Mouse (Mus musculus): ENCODE measurements at regions not wholly inside any gene's neighbourhood (a gene's known extent, or its start where the extent isn't known, plus 50 kb on each side); places are given as distances from the start of the nearest gene placed in this dataset.
A peak's percentile ranks its signal among the peaks of the same experiment; 100 is the strongest.

GRCm38 (mm10) chr15:60649252-60649651 is 204.3 kb downstream of the Fam84b start:
- WGBS: 86% methylated on average over 2 of the region's 2 CpGs
- H3K27ac ChIP-seq (ENCODE audit: low read depth, low read length): no peak overlapping the region

GRCm38 (mm10) chr15:60641770-60642169 is 211.8 kb downstream of the Fam84b start:
- no peak overlapping the region for H3K4me2 ChIP-seq (ENCODE audit: low read length)
- no peak overlapping the region for H3K27ac ChIP-seq (ENCODE audit: low read depth, low read length)
- H3K36me3 ChIP-seq (ENCODE audit: control insufficient read depth, insufficient read depth, low read length): no peaks in the 10 kb centered on the region
- no peaks in the 10 kb centered on the region for H3K4me1 ChIP-seq (ENCODE audit: control insufficient read depth, insufficient read depth, low read depth, low read length)
- H3K4me3 ChIP-seq (ENCODE audit: low read length): no peak overlapping the region
- no peaks in the 10 kb centered on the region for H3K9me3 ChIP-seq (ENCODE audit: control insufficient read depth, low read length)
- no peaks in the 10 kb centered on the region for H3K27me3 ChIP-seq (replicated peaks; ENCODE audit: control insufficient read depth, insufficient read depth, low read length)
- no peak overlapping the region for H3K9ac ChIP-seq (ENCODE audit: low read depth, low read length)
- WGBS: 88% methylated on average over 1 of the region's 1 CpGs
- no peak for ATAC-seq

More at GRCm38 (mm10) chr15:60649252-60649651, 204.3 kb downstream of the Fam84b start:
- H3K36me3 ChIP-seq (ENCODE audit: control insufficient read depth, insufficient read depth, low read length): no peaks in the 10 kb centered on the region
- no peak overlapping the region for H3K4me3 ChIP-seq (ENCODE audit: low read length)
- no peak for ATAC-seq
- no peaks in the 10 kb centered on the region for H3K27me3 ChIP-seq (replicated peaks; ENCODE audit: control insufficient read depth, insufficient read depth, low read length)
- no peak overlapping the region for H3K9ac ChIP-seq (ENCODE audit: low read depth, low read length)
- no peak overlapping the region for H3K4me2 ChIP-seq (ENCODE audit: low read length)
- no peaks in the 10 kb centered on the region for H3K9me3 ChIP-seq (ENCODE audit: control insufficient read depth, low read length)
- no peaks in the 10 kb centered on the region for H3K4me1 ChIP-seq (ENCODE audit: control insufficient read depth, insufficient read depth, low read depth, low read length)

GRCm38 (mm10) chr15:60633457-60633850 is 220.1 kb downstream of the Fam84b start:
- peak; percentile 28; the same call in 1 of the 2 replicates for ATAC-seq
- H3K27ac ChIP-seq (ENCODE audit: low read depth, low read length): no peak overlapping the region; the same call in 1 of the 2 replicates

GRCm38 (mm10) chr15:60632789-60633456 is 220.7 kb downstream of the Fam84b start:
- Histone ChIP-seq H3K9ac (ENCODE audit: low read depth, low read length) (no peak overlapping the region), H3K27ac (ENCODE audit: low read depth, low read length) (no peak overlapping the region; the same call in 1 of the 2 replicates), H3K9me3 (ENCODE audit: control insufficient read depth, low read length) (no peaks in the 10 kb centered on the region), H3K36me3 (ENCODE audit: control insufficient read depth, insufficient read depth, low read length) (no peaks in the 10 kb centered on the region), H3K27me3 (replicated peaks; ENCODE audit: control insufficient read depth, insufficient read depth, low read length) (no peaks in the 10 kb centered on the region), H3K4me3 (ENCODE audit: low read length) (no peak overlapping the region), H3K4me2 (ENCODE audit: low read length) (no peak overlapping the region), H3K4me1 (ENCODE audit: control insufficient read depth, insufficient read depth, low read depth, low read length) (no peaks in the 10 kb centered on the region; the same call in 1 of the 2 replicates)
- peak; percentile 83 for ATAC-seq
- 17% methylated on average over 4 of the region's 4 CpGs for WGBS

More at GRCm38 (mm10) chr15:60633457-60633850, 220.1 kb downstream of the Fam84b start:
- 17% methylated on average over 3 of the region's 3 CpGs for WGBS
- no peak overlapping the region for H3K4me2 ChIP-seq (ENCODE audit: low read length)
- no peak overlapping the region for H3K4me3 ChIP-seq (ENCODE audit: low read length)
- no peaks in the 10 kb centered on the region; the same call in 1 of the 2 replicates for H3K4me1 ChIP-seq (ENCODE audit: control insufficient read depth, insufficient read depth, low read depth, low read length)
- no peak overlapping the region for H3K9ac ChIP-seq (ENCODE audit: low read depth, low read length)
- H3K9me3 ChIP-seq (ENCODE audit: control insufficient read depth, low read length): no peaks in the 10 kb centered on the region
- H3K27me3 ChIP-seq (replicated peaks; ENCODE audit: control insufficient read depth, insufficient read depth, low read length): no peaks in the 10 kb centered on the region
- H3K36me3 ChIP-seq (ENCODE audit: control insufficient read depth, insufficient read depth, low read length): no peaks in the 10 kb centered on the region

DNA sequence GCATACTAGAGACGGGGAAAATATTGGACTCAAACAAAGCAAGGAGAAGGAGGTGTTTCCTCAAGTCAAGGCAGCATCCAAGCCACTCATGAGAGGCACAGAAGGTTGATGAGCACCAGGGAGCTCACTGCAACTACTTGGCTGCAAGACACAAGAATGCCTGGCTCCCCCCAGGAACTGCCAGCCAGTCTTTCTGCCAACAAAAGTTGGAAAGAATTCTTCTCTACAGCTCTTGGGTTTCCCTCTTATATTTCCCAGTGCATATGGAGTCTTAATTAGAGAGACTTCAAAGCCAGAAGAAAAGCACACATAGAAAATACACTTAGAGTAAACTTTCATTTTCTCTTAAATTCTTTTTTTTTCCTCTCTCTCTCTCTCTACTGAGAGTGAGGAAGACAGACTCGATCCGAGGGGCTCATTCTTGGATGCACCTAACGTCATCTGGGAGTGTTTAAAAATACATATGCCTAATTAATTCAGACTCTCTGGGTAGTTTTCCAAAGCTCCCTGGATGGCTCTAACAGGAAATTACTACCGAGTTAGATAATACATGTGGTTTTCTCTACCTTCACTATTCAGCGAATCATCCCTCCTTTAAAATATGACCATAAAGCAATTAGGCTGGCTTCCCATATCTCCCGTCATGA is 222.7 kb downstream of the Fam84b start:
- Histone ChIP-seq H3K9ac (ENCODE audit: low read depth, low read length) (no peak overlapping the region), H3K4me3 (ENCODE audit: low read length) (no peak overlapping the region), H3K27ac (ENCODE audit: low read depth, low read length) (no peak overlapping the region), H3K4me1 (ENCODE audit: control insufficient read depth, insufficient read depth, low read depth, low read length) (no peaks in the 10 kb centered on the region; the same call in 1 of the 2 replicates), H3K27me3 (replicated peaks; ENCODE audit: control insufficient read depth, insufficient read depth, low read length) (no peaks in the 10 kb centered on the region), H3K9me3 (ENCODE audit: control insufficient read depth, low read length) (no peaks in the 10 kb centered on the region), H3K36me3 (ENCODE audit: control insufficient read depth, insufficient read depth, low read length) (no peaks in the 10 kb centered on the region), H3K4me2 (ENCODE audit: low read length) (no peak overlapping the region)
- 66% methylated on average over 7 of the region's 7 CpGs for WGBS
- peak; percentile 28; the same call in 1 of the 2 replicates for ATAC-seq

- H3K27me3 ChIP-seq (replicated peaks; ENCODE audit: control insufficient read depth, insufficient read depth, low read length): no peaks in the 10 kb centered on the region
- H3K36me3 ChIP-seq (ENCODE audit: control insufficient read depth, insufficient read depth, low read length): no peaks in the 10 kb centered on the region
- no peak overlapping the region for H3K9ac ChIP-seq (ENCODE audit: low read depth, low read length)
- no peak for ATAC-seq
- H3K9me3 ChIP-seq (ENCODE audit: control insufficient read depth, low read length): no peaks in the 10 kb centered on the region
- H3K4me1 ChIP-seq (ENCODE audit: control insufficient read depth, insufficient read depth, low read depth, low read length): no peaks in the 10 kb centered on the region
- no peak overlapping the region for H3K4me3 ChIP-seq (ENCODE audit: low read length)
- H3K27ac ChIP-seq (ENCODE audit: low read depth, low read length): no peak overlapping the region
- WGBS: 88% methylated on average over 2 of the region's 2 CpGs
- H3K4me2 ChIP-seq (ENCODE audit: low read length): no peak overlapping the region
Measured at GRCm38 (mm10) chr15:60618801-60619200, 234.8 kb downstream of the Fam84b start.

DNA sequence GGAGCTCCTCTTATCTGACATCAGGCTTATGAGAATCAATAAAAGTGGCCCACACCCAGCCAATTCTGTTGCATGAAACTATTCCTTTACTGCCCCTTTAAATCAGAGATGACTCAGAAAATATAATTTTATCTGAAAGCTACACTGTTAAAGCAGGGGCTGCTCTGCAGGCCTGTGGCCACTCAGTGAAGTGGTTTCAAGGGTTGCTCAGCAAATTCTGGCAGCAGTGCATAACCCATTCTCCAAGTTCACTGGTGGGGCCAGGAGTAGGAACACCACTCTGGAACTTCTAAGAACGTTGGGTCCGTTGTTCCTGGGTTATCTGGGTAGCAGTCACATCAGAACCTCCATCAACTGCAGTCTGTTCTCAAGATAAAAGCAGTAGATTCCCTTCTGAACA is 236.2 kb downstream of the Fam84b start:
- Histone ChIP-seq H3K4me3 (ENCODE audit: low read length) (no peak overlapping the region), H3K4me2 (ENCODE audit: low read length) (no peak overlapping the region), H3K27ac (ENCODE audit: low read depth, low read length) (no peak overlapping the region), H3K4me1 (ENCODE audit: control insufficient read depth, insufficient read depth, low read depth, low read length) (no peaks in the 10 kb centered on the region), H3K27me3 (replicated peaks; ENCODE audit: control insufficient read depth, insufficient read depth, low read length) (no peaks in the 10 kb centered on the region), H3K9me3 (ENCODE audit: control insufficient read depth, low read length) (no peaks in the 10 kb centered on the region), H3K36me3 (ENCODE audit: control insufficient read depth, insufficient read depth, low read length) (no peaks in the 10 kb centered on the region), H3K9ac (ENCODE audit: low read depth, low read length) (no peak overlapping the region)
- WGBS: 63% methylated on average over 2 of the region's 2 CpGs
- no peak for ATAC-seq

- Histone ChIP-seq H3K4me3 (ENCODE audit: low read length) (no peak overlapping the region), H3K27ac (ENCODE audit: low read depth, low read length) (no peak overlapping the region), H3K36me3 (ENCODE audit: control insufficient read depth, insufficient read depth, low read length) (no peaks in the 10 kb centered on the region), H3K4me2 (ENCODE audit: low read length) (no peak overlapping the region), H3K27me3 (replicated peaks; ENCODE audit: control insufficient read depth, insufficient read depth, low read length) (no peaks in the 10 kb centered on the region), H3K4me1 (ENCODE audit: control insufficient read depth, insufficient read depth, low read depth, low read length) (no peaks in the 10 kb centered on the region), H3K9ac (ENCODE audit: low read depth, low read length) (no peak overlapping the region), H3K9me3 (ENCODE audit: control insufficient read depth, low read length) (no peaks in the 10 kb centered on the region)
- ATAC-seq: no peak
Measured at GRCm38 (mm10) chr15:60601885-60602284, 251.7 kb downstream of the Fam84b start.

- no peak for ATAC-seq
- no peaks in the 10 kb centered on the region for H3K9me3 ChIP-seq (ENCODE audit: control insufficient read depth, low read length)
- no peaks in the 10 kb centered on the region for H3K36me3 ChIP-seq (ENCODE audit: control insufficient read depth, insufficient read depth, low read length)
- no peak overlapping the region for H3K4me3 ChIP-seq (ENCODE audit: low read length)
- H3K27ac ChIP-seq (ENCODE audit: low read depth, low read length): no peak overlapping the region
- no peaks in the 10 kb centered on the region for H3K4me1 ChIP-seq (ENCODE audit: control insufficient read depth, insufficient read depth, low read depth, low read length)
- H3K4me2 ChIP-seq (ENCODE audit: low read length): no peak overlapping the region
- no peaks in the 10 kb centered on the region for H3K27me3 ChIP-seq (replicated peaks; ENCODE audit: control insufficient read depth, insufficient read depth, low read length)
- no peak overlapping the region for H3K9ac ChIP-seq (ENCODE audit: low read depth, low read length)
- 81% methylated on average over 5 of the region's 5 CpGs for WGBS
Measured at GRCm38 (mm10) chr15:60577084-60577483, 276.5 kb downstream of the Fam84b start.

Data from hindbrain, embryonic 16.5 days (tissue).